Mouse (Mus musculus): Measurements from ENCODE around the gene Rptor. TPM values are rescaled to one million over a fixed set of nuclear protein-coding genes. Genes with fewer than 3 reads are reported as not detected.

Gene Rptor
- polyA plus RNA-seq, 1 experiment from 2014 or later = 13.2 TPM

DNA sequence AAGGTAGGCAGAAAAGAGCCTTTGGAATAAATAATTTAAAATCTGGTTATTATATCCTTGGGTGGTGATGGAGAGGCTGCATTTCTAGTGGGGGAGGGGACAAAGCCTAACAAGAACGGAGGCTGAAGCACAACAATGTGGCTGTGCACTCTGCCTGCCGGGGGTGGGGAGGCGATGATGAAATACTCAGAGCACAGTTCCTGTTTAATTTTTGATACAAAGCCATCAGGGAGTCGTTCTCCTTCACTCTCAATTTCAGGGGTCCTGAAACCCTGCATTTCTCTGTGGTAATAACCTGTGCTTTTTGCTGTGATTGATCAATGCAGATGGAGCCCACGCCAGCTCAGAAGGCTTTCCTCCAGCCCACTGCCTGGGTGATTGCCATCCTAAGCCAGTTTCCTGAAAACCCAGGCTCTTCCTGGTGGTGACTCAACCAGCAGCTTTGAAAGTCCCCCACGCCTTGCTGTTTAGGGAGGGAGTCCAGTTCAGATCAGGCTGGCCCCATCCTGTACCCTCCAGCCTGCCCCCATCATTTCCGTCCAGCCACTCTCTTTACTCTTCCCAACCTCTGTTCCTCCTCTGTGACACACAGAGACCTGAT, 204.8 kb downstream of the Rptor start:
- peak overlapping the region; percentile 6; the same call in 1 of the 2 replicates for H3K9ac ChIP-seq
- H3K4me2 ChIP-seq (replicated peaks) = no peak overlapping the region
- no peak overlapping the region for H3K4me3 ChIP-seq (replicated peaks; ENCODE audit: low read length)
- ATAC-seq (ENCODE audit: low FRiP score) = no peak
- H3K27me3 ChIP-seq (ENCODE audit: control insufficient read depth, insufficient read depth, low read length) = no peaks in the 10 kb centered on the region
- H3K27ac ChIP-seq = peak overlapping the region; percentile 74
- peaks cover 16% of the 10 kb centered on the region for H3K4me1 ChIP-seq (replicated peaks; ENCODE audit: control insufficient read depth, insufficient read depth, low read length)
- H3K36me3 ChIP-seq (replicated peaks; ENCODE audit: control insufficient read depth, insufficient read depth) = peaks cover 5% of the 10 kb centered on the region
- DNase-seq (ENCODE audit: low spot score) = no peak
- WGBS = 64% methylated on average over 7 of the region's 7 CpGs
- H3K9me3 ChIP-seq (ENCODE audit: control insufficient read depth, low read length) = no peaks in the 10 kb centered on the region

GRCm38 (mm10) chr11:119808647-119809280, 206.1 kb downstream of the Rptor start:
- no peak for DNase-seq (ENCODE audit: low spot score)
- ATAC-seq (ENCODE audit: low FRiP score) = no peak
- WGBS = 86% methylated on average over 10 of the region's 10 CpGs
- Histone ChIP-seq H3K9me3 (ENCODE audit: control insufficient read depth, low read length) (no peaks in the 10 kb centered on the region), H3K4me3 (replicated peaks; ENCODE audit: low read length) (no peak overlapping the region), H3K27ac (peak overlapping the region; percentile 74; the same call in 1 of the 2 replicates), H3K27me3 (ENCODE audit: control insufficient read depth, insufficient read depth, low read length) (no peaks in the 10 kb centered on the region), H3K4me1 (replicated peaks; ENCODE audit: control insufficient read depth, insufficient read depth, low read length) (peaks cover 16% of the 10 kb centered on the region), H3K4me2 (replicated peaks) (no peak overlapping the region), H3K9ac (no peak overlapping the region), H3K36me3 (replicated peaks; ENCODE audit: control insufficient read depth, insufficient read depth) (peaks cover 9% of the 10 kb centered on the region)

DNA sequence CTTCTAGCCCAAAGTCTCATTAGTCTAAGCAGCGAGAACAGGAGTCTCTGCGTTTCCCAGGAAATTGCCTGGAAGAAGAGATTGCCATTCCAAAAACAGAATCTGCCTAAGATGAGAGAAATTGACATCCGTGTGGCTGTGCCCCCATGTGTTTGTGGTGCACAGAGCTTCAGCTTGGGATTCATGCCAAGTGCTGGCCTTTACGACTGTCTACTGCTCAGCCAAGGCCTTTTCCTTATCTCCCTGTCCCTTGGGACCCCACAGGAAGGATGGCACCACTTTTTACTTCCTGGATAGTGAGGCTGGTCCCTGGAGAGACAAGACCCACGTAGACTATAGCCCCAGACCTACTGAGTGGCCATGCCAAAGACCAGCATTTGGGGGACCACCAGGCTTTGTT, 206.6 kb downstream of the Rptor start:
- DNase-seq (ENCODE audit: low spot score) (no peak), ATAC-seq (ENCODE audit: low FRiP score) (no peak)
- 77% methylated on average over 5 of the region's 5 CpGs for WGBS
- no peak overlapping the region for H3K27ac ChIP-seq
- no peaks in the 10 kb centered on the region for H3K27me3 ChIP-seq (ENCODE audit: control insufficient read depth, insufficient read depth, low read length)
- peaks cover 9% of the 10 kb centered on the region for H3K36me3 ChIP-seq (replicated peaks; ENCODE audit: control insufficient read depth, insufficient read depth)
- H3K9me3 ChIP-seq (ENCODE audit: control insufficient read depth, low read length) = no peaks in the 10 kb centered on the region
- H3K4me1 ChIP-seq (replicated peaks; ENCODE audit: control insufficient read depth, insufficient read depth, low read length) = peaks cover 16% of the 10 kb centered on the region
- no peak overlapping the region for H3K9ac ChIP-seq
- no peak overlapping the region for H3K4me2 ChIP-seq (replicated peaks)
- H3K4me3 ChIP-seq (replicated peaks; ENCODE audit: low read length) = no peak overlapping the region

DNA sequence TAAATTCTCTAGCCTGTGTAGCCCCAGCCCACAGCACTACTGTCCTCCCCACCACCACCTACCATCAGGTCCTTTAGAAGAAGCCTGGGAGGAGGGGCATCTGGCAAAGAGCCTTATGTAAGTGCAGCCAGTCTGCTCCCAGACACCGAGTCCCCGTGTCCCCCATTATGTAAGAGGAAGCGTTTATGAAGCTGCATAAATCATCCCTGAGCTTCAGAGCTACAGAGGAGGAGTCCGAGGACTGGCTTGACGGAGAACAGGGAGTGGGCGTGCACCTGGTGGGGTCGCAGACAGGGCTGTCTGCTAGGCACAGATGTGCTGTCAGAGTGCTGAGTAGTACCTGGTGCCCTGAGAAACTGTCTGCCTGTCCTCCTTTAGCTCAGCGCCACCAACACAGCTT, 208.3 kb downstream of the Rptor start:
- Histone ChIP-seq H3K9me3 (ENCODE audit: control insufficient read depth, low read length) (no peaks in the 10 kb centered on the region), H3K4me2 (replicated peaks) (no peak overlapping the region), H3K27ac (no peak overlapping the region), H3K27me3 (ENCODE audit: control insufficient read depth, insufficient read depth, low read length) (no peaks in the 10 kb centered on the region), H3K4me3 (replicated peaks; ENCODE audit: low read length) (no peak overlapping the region), H3K36me3 (replicated peaks; ENCODE audit: control insufficient read depth, insufficient read depth) (peaks cover 9% of the 10 kb centered on the region), H3K4me1 (replicated peaks; ENCODE audit: control insufficient read depth, insufficient read depth, low read length) (peaks cover 16% of the 10 kb centered on the region), H3K9ac (no peak overlapping the region)
- ATAC-seq (ENCODE audit: low FRiP score) (no peak), DNase-seq (ENCODE audit: low spot score) (no peak)
- 81% methylated on average over 8 of the region's 8 CpGs for WGBS

DNA sequence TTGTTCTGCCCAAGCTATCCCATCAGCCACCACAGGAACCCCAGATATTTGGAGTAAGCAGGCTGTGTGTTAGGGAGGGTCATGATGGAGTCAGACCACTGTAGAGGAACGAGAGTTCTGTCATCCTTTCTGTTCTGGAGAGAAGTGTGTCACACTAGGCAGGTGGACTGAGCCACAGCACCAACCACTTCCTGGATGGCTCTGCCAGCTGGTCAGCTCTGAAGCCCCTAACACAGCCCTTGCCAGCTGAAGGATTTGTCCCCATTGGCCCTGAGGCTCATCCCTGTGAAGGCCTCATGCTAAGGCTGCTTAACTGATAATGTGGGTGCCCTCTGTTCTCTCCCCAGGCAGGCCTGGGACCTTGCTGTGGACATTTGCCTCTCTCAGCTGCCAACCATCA, 208.9 kb downstream of the Rptor start:
- no peak overlapping the region for H3K9ac ChIP-seq
- H3K36me3 ChIP-seq (replicated peaks; ENCODE audit: control insufficient read depth, insufficient read depth) = peaks cover 9% of the 10 kb centered on the region
- no peaks in the 10 kb centered on the region for H3K27me3 ChIP-seq (ENCODE audit: control insufficient read depth, insufficient read depth, low read length)
- H3K4me2 ChIP-seq (replicated peaks) = no peak overlapping the region
- no peak overlapping the region for H3K4me3 ChIP-seq (replicated peaks; ENCODE audit: low read length)
- H3K9me3 ChIP-seq (ENCODE audit: control insufficient read depth, low read length) = no peaks in the 10 kb centered on the region
- H3K4me1 ChIP-seq (replicated peaks; ENCODE audit: control insufficient read depth, insufficient read depth, low read length) = peaks cover 16% of the 10 kb centered on the region
- no peak overlapping the region for H3K27ac ChIP-seq
- WGBS = 100% methylated on average over 1 of the region's 1 CpGs
- DNase-seq (ENCODE audit: low spot score) (no peak), ATAC-seq (ENCODE audit: low FRiP score) (no peak)

GRCm38 (mm10) chr11:119812093-119812492, 209.4 kb downstream of the Rptor start:
- Histone ChIP-seq H3K4me1 (replicated peaks; ENCODE audit: control insufficient read depth, insufficient read depth, low read length) (peaks cover 12% of the 10 kb centered on the region), H3K9ac (no peak overlapping the region), H3K27me3 (ENCODE audit: control insufficient read depth, insufficient read depth, low read length) (no peaks in the 10 kb centered on the region), H3K4me2 (replicated peaks) (no peak overlapping the region), H3K36me3 (replicated peaks; ENCODE audit: control insufficient read depth, insufficient read depth) (peaks cover 14% of the 10 kb centered on the region), H3K4me3 (replicated peaks; ENCODE audit: low read length) (no peak overlapping the region), H3K27ac (no peak overlapping the region), H3K9me3 (ENCODE audit: control insufficient read depth, low read length) (no peaks in the 10 kb centered on the region)
- DNase-seq (ENCODE audit: low spot score) (no peak), ATAC-seq (ENCODE audit: low FRiP score) (no peak)
- 96% methylated on average over 4 of the region's 4 CpGs for WGBS

DNA sequence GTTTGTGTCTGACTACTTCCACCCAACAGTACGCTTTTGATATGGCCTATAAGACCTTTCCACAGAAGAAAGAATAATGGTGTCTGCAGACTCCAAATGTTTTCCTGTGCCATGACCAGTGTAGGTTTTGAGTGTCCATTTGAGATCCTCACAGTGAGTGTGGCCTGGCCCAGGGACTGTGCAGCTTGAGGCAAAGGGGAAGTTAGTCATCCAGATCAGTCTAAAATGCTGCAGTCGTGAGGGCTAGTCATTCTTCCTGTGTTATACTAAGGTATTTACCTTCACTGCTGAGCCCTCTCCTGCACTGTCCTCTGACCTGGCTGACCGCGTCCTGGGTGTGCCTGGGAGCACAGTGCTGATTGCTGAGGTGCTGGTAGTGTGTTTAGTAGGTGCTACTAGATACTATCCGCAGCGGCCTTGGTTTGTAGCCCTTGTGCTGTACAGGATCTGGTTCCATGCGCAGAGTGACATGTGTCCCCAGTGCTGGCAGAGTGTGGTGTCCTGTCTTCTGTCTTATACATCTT, 211.4 kb downstream of the Rptor start:
- H3K36me3 ChIP-seq (replicated peaks; ENCODE audit: control insufficient read depth, insufficient read depth) = peaks cover 21% of the 10 kb centered on the region
- no peak for ATAC-seq (ENCODE audit: low FRiP score)
- H3K4me1 ChIP-seq (replicated peaks; ENCODE audit: control insufficient read depth, insufficient read depth, low read length) = 0 out of 2 replicates have a peak, but pooled peaks cover 4% of the 10 kb centered on the region
- no peak overlapping the region for H3K27ac ChIP-seq
- H3K27me3 ChIP-seq (ENCODE audit: control insufficient read depth, insufficient read depth, low read length) = no peaks in the 10 kb centered on the region
- H3K4me3 ChIP-seq (replicated peaks; ENCODE audit: low read length) = no peak overlapping the region
- H3K9ac ChIP-seq = no peak overlapping the region
- no peak overlapping the region for H3K4me2 ChIP-seq (replicated peaks)
- no peaks in the 10 kb centered on the region for H3K9me3 ChIP-seq (ENCODE audit: control insufficient read depth, low read length)
- DNase-seq (ENCODE audit: low spot score) = no peak
- WGBS = 91% methylated on average over 7 of the region's 7 CpGs

GRCm38 (mm10) chr11:119816798-119817361, 214.2 kb downstream of the Rptor start:
- no peak overlapping the region for H3K9ac ChIP-seq
- H3K9me3 ChIP-seq (ENCODE audit: control insufficient read depth, low read length) = no peaks in the 10 kb centered on the region
- 85% methylated on average over 14 of the region's 14 CpGs for WGBS
- DNase-seq (ENCODE audit: low spot score) = no peak
- H3K4me2 ChIP-seq (replicated peaks) = no peak overlapping the region
- H3K27ac ChIP-seq = no peak overlapping the region
- no peaks in the 10 kb centered on the region for H3K27me3 ChIP-seq (ENCODE audit: control insufficient read depth, insufficient read depth, low read length)
- H3K4me3 ChIP-seq (replicated peaks; ENCODE audit: low read length) = no peak overlapping the region
- H3K4me1 ChIP-seq (replicated peaks; ENCODE audit: control insufficient read depth, insufficient read depth, low read length) = no peaks in the 10 kb centered on the region
- no peak for ATAC-seq (ENCODE audit: low FRiP score)
- peaks cover 26% of the 10 kb centered on the region for H3K36me3 ChIP-seq (replicated peaks; ENCODE audit: control insufficient read depth, insufficient read depth)

GRCm38 (mm10) chr11:119817362-119817837, 214.7 kb downstream of the Rptor start:
- DNase-seq (ENCODE audit: low spot score) (no peak), ATAC-seq (ENCODE audit: low FRiP score) (no peak)
- H3K27me3 ChIP-seq (ENCODE audit: control insufficient read depth, insufficient read depth, low read length) = no peaks in the 10 kb centered on the region
- H3K4me1 ChIP-seq (replicated peaks; ENCODE audit: control insufficient read depth, insufficient read depth, low read length) = no peaks in the 10 kb centered on the region
- H3K27ac ChIP-seq = no peak overlapping the region
- H3K4me2 ChIP-seq (replicated peaks) = no peak overlapping the region
- H3K9me3 ChIP-seq (ENCODE audit: control insufficient read depth, low read length) = no peaks in the 10 kb centered on the region
- no peak overlapping the region for H3K9ac ChIP-seq
- no peak overlapping the region for H3K4me3 ChIP-seq (replicated peaks; ENCODE audit: low read length)
- WGBS = 82% methylated on average over 3 of the region's 3 CpGs
- H3K36me3 ChIP-seq (replicated peaks; ENCODE audit: control insufficient read depth, insufficient read depth) = peaks cover 25% of the 10 kb centered on the region
